Mouse (Mus musculus) left cerebral cortex, postnatal 14 days (tissue): Measurements from ENCODE around the gene Knstrn. TPM values are rescaled to one million over a fixed set of nuclear protein-coding genes. Genes with fewer than 3 reads are reported as not detected.
A peak's percentile ranks its signal among the peaks of the same experiment; 100 is the strongest.

Experiments
- DNase-seq, 2 experiments: peaks; one replicate each; pipeline ENCODE4 v3.0.0; 2021 to 2022; ENCODE audit warnings: low spot score in 2 of 2, mixed read lengths in 1 of 2
- intact Hi-C: fragments of 180-260 bp; cut with DNase I; formaldehyde crosslinking; loops from one replicate; pipeline ENCODE4 v1.15.1; 2025
- total RNA-seq, 2 experiments: library from RNA; stranded (reverse); gene quantifications; 2 replicates each; pipeline ENCODE4 v1.2.3; 2021

Gene Knstrn
- total RNA-seq, 2 experiments from 2014 or later = 2.5 to 2.6 TPM

DNA sequence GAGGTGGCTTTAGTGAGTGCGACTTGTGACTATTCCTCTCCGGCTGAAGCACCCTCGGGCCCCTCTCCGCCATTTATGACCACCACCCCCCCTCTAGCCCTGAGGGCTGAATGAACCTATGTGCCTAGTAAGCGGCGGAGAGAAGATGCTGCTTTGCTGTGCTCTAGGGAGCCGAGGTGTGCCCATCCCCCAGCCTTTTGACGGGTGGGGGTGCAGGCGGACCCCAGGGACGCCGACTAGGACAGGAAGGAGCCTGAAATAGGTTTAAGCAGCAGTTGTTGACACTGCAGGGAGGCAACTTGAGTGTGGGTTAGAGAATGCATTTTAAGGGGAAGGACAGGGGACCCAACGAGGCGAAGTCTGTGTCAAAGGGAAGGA is 83.1 kb downstream of the Knstrn start:
- DNase-seq = no peak
- intact Hi-C loops = no loop called here

DNA sequence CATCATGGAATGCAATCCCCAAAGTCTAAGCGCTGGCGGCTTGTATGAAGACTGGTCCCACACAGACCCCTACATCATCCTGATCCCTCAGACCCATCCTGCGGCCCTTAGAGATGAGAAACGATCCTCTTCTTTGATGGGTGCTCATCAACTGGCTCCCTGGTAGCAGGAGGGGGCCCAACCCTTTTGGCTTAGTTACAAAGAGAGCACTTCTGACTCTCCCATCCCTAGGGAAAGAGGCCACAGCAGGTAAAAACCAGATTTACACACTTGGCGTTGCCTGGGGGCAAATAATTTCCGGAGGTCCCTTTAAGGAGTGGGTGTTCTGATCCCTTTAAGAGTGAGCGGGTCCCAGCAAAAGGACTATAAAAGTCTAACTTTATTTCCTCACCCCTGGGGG is 83.6 kb downstream of the Knstrn start:
- intact Hi-C loops = no loop called here
- no peak for DNase-seq

DNA sequence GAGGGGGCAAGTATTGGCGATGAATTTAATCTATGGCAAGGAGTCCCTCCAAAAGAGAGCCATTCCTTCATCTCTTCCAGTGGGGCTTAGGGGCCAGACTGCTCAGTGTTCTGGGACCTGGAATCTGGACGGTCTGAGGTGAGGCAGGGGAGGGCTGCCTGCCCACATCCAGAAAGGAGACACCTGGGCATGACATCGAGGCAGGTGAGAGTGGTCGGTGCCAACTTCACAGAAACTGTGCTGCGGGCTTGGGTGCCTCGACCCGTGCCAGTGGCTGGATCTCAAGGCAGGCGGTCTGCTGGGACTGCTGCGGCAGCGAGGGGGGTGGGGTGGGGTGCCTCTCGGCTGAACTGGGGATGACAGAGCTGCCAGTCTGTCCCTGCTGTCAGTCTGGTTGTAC is 84.0 kb downstream of the Knstrn start:
- intact Hi-C loops = no loop called here
- DNase-seq = no peak

DNA sequence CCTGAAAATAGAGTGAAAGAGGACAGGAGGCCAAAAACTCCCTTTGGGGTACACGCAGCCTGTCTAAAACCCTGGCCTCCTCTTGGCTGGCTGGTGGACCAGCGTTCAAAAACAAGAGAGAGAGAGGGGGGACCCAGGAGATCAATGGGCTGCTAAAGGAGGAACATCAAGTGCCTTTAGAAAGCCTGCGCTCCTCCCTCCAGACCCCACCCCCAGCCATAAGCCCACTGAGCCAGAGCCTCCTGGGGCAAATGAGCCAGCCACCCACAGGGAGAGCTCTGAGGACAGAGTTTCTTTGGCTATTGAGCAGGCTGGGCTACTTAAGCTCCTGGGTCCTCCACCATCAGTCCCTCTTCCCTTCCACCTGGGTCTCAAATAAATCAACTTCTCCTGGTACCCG is 85.0 kb downstream of the Knstrn start:
- DNase-seq = no peak
- intact Hi-C loops = no loop called here

DNA sequence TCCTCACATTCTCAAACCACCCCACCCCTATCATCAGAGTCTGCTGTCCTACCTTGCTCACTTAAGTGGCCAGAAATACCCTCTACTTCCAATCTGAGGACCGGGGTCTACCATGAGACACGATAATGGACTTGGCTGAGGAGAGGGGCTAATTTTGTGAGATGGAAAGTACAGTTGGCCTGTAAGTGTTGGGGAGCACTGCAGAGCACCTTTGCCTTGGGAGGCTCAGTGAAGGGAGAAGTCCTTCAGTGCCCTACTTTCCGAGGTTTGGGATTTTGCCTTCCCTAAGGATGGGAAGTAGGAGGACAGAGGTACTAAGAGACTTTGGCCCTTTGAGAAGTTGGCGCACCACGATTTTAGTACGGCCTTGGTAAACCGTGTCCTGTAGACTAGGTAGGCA is 85.5 kb downstream of the Knstrn start:
- intact Hi-C loops = no loop called here
- no peak for DNase-seq

DNA sequence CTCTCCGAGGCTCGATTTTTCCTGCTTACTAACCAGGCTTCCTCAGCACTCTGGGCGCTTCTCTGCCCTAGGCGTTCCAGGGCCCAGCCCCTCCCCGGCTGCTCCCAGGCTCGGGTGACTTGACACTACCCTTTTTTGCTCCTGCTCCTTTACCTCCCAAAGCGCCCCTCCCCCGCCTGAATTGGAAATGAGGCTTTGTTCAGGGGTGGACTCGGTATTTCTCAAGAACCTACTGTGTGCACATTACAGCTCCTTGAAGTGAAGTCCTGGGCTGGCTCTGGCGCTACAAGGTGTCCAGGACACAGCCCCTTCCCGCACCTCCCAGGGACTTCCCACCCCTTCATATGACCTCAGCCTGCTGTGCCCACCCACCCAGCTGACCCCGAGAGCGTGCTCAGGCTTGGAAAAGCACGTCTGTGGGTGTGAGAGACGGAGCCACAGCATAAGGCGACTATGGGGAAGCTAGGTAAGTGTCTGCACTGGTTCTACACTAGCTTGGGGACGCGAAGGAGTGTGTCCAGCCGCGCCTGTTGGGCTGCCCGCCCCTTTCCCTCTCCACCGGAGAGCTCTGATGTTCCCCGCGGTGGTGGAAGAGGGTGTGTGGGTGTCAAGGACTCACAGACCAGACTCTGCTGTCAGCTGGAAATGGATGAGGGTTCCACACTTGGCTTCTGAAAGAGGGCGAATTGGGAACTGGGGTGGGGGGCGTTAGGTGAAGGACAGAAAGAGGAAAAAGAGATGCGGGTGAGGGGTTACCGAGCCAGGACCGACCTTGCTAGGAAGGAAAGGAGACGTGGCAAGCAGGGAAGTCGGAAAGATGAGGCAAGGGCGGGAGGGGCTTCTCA is 86.4 kb downstream of the Knstrn start, which contains the start of gene Bahd1:
Bahd1 (plus strand) TSS at position 397 of the 845 bp plus-strand sequence.
- peak in 1 of 2 experiments; percentile 31 for DNase-seq
- intact Hi-C loops = no loop called here

DNA sequence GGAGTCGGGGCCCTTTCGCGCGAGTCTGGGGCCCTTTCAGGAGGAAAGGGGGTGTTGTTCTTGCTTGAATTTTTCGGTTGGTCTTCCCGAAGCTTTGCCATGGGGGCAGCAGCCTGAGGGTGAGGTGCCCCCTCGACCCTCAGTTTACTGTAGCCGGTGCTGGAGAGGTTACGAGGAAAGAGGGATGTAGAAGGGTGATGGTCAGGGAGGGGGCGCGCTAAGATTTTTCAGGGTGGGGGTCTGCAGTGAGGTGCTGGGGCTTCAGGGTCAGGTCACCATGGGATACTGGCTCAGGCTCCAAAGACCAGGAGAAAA is 87.0 kb downstream of the Knstrn start:
- no peak for DNase-seq
- intact Hi-C loops = loop anchor here (1.0 kb wide), 1 partner anchor 72 kb away; no protein-coding TSS in a partner anchor

DNA sequence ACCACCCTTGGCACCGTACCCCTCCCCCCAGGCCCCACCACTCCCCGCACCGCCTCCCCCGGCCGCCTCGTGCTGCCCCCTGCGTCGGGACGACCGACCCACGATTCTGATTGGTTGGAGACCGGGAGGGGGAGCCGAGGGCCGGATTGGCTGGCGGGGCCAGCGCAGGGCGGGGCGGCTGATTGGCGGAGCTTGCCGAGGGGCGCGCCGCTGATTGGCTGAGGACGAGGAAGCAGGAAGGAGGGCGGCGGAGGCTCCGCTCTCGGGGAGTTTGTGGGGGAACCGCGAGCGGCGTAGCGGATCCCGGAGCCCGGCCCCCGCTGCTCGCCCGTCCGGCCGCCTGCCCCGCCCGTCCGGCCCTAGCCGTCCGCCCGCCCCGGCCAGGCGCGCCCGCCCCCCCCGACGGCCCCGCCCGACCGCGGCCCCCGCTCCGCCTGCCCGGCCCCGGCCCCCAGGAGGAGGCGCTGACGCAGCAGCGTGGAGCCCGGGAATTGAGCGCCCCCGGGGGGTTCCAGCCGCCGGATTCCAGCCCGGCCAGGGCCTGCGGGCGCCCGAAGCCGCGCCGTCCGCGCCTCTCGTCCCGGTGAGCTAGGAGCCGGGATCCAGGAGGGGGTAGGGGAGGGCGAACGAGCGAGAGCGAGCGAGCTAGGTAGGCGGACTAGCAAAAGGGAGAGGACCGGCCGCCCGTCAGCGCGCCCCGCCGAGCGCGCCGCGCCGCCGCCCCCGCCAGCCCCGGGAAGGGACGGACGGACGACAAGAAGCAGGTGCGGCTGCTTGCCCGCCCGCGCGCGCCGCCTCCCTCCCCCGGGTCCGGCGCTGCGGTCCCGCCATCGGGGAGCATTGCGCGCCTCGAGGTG is 87.6 kb downstream of the Knstrn start:
- DNase-seq = peak; percentile 97 to 98
- intact Hi-C loops = loop anchor here (1.0 kb wide), 1 partner anchor 71 kb away; no protein-coding TSS in a partner anchor

DNA sequence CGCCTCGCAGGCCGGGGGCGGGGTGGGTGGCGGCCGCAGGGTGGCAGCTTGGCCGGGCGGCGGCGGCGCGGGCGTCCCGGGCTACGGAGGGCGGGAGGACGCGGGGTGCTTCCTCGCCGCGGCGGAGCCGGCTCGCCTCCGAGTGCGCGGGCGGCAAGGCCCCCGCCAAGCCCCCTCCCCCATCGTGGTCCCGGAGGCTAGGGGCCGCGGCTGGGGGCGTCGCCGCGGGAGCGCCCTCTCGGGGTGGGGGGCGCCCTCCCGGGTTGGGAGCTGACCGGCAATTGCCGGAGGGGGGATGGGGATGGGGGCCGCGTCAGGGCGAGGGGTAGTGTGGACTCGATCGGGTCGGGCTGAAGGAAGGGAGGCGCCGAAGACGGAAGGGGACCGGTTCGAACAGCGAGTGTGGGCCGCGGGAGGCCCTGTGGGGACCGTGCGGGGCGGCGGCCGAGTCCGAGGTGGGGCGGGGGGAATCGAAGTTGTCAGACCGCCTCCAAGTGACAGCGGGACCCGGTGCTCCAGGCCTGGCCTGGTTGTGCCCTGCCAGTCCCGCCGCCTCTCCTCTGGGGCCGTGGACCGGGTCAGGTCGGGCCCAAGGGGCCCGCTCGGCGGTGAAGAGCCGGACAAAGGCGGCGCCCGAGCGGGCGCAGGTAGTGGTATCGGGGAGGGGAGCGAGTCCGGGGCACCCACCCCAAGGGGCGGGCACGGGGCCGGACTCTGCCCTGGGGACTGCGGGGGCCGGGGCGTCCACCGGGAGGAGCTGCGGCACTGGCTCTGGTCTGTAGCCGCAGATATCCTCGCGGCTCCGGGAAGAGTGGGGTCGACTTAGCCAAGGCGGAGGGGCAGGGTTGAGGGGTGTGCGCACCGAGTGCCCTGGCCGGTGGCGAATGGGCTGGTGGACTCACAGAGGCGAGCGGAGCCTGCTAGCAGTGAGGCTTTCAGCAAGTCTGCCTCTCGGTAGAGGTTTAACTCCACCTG is 88.5 kb downstream of the Knstrn start:
- intact Hi-C loops = no loop called here
- peak in 1 of 2 experiments; percentile 29 for DNase-seq

DNA sequence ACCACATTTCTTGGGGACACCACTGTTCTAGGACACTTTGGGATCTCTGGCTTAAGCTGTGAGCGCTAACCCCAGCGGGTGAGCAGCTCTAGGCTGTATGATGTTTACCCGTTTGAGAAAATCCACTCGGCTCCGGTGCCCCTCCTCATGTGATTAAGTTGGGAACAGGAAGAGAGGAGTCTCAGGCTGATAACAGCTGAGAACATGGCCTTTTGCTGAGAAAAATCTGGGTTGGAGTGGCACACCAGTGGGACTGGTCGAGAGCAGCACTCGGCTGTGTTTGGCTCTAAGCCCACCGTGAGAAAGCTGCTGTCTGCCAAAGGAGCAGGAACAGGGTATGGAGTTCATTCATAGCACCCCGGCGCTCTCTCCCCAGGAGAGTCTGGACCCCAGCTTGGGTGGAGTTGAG is 89.5 kb downstream of the Knstrn start:
- intact Hi-C loops = no loop called here
- no peak for DNase-seq

Other genes starting within 250 kb of the Knstrn start
- gene Bub1b, start 215.8 kb upstream of the Knstrn start, total RNA-seq = 1 to 10 TPM; 1.5 to 1.9 TPM
- 100 to 1,000 TPM; 117 to 122 TPM for gene Pak6, start 150.7 kb upstream of the Knstrn start, total RNA-seq
- gene Ankrd63, start 110.0 kb upstream of the Knstrn start, total RNA-seq = 10 to 100 TPM; 15.7 to 17.3 TPM
- gene Plcb2, start 85.6 kb upstream of the Knstrn start, total RNA-seq = 1 to 10 TPM; 2.4 to 2.8 TPM
- 10 to 100 TPM; 30.8 to 33.4 TPM for gene Inafm2, start 68.2 kb upstream of the Knstrn start, total RNA-seq
- gene Ccdc9b, start 51.3 kb upstream of the Knstrn start, total RNA-seq = 1 to 10 TPM; 3.1 to 3.3 TPM
- gene Phgr1, start 41.2 kb upstream of the Knstrn start, total RNA-seq = not detected
- 100 to 1,000 TPM; 196 to 205 TPM for gene Disp2, start 34.3 kb upstream of the Knstrn start, total RNA-seq
- 10 to 100 TPM; 68.4 to 69.9 TPM for gene Ivd, start 48.0 kb downstream of the Knstrn start, total RNA-seq
- gene Bahd1, start 86.4 kb downstream of the Knstrn start, total RNA-seq = 10 to 100 TPM; 35.8 to 37.5 TPM
- 1 to 10 TPM; 2.3 to 2.4 TPM for gene Chst14, start 112.5 kb downstream of the Knstrn start, total RNA-seq
- gene Ccdc32, start 215.4 kb downstream of the Knstrn start, total RNA-seq = 10 to 100 TPM; 60.2 TPM
- gene Rpusd2, start 220.8 kb downstream of the Knstrn start, total RNA-seq = 1 to 10 TPM; 5.5 to 6.6 TPM
- gene Knl1, start 233.1 kb downstream of the Knstrn start, total RNA-seq = under 1 TPM; 0.29 to 0.63 TPM